Mouse (Mus musculus) spleen, adult 10 weeks (tissue): Measurements from ENCODE around the gene Ccdc152. TPM values are rescaled to one million over a fixed set of nuclear protein-coding genes. Genes with fewer than 3 reads are reported as not detected.

Experiments used
- polyA plus RNA-seq: library from polyadenylated mRNA; stranded (reverse); fragments of 350-450 nt; fragmentation: Illumina TruSeq; extraction: RNeasy Lipid Tissue Mini Kit (QIAGEN cat#74804); gene quantifications from one replicate; pipeline ENCODE4 v1.2.3, GENCODE M21; 2015; ENCODE audit warnings: low replicate concordance; ENCODE audit not compliant: insufficient read depth

The Ccdc152 gene
- polyA plus RNA-seq, result not detected

GRCm38 (mm10) chr15:3303426-3303825 is at the start of gene Ccdc152:
Ccdc152 (minus strand) TSS chr15:3303526.

GRCm38 (mm10) chr15:3268247-3268646 is 35.1 kb downstream of the Ccdc152 start, which contains the start of gene Selenop:
Selenop (plus strand) TSS chr15:3268547.

Other genes with a start within 250 kb of the Ccdc152 start
- 620 TPM for gene Selenop, start 35.0 kb downstream of the Ccdc152 start, polyA plus RNA-seq